Mouse (Mus musculus): Measurements from ENCODE around the gene Baz2a. TPM values are rescaled to one million over a fixed set of nuclear protein-coding genes. Genes with fewer than 3 reads are reported as not detected.
"Not testable (repeated sequence)": the region's sequence is repeated elsewhere in the genome, so short reads cannot be mapped to it uniquely, and the experiment has no call there.

Gene Baz2a
- total RNA-seq, 2 experiments from 2014 or later: 43.6 to 50.3 TPM

- no peak for DNase-seq
These were observed 9.4 kb upstream of the Baz2a start for GRCm38 (mm10) chr10:128081807-128082476.

- no peak for DNase-seq
These were observed 8.9 kb upstream of the Baz2a start for GRCm38 (mm10) chr10:128082477-128082808.

- peak; percentile 94 for DNase-seq
These were observed 8.4 kb upstream of the Baz2a start, which contains the start of gene Atp5b for GRCm38 (mm10) chr10:128082880-128083421. Gene Atp5b (plus strand): TSS chr10:128083273.

DNA sequence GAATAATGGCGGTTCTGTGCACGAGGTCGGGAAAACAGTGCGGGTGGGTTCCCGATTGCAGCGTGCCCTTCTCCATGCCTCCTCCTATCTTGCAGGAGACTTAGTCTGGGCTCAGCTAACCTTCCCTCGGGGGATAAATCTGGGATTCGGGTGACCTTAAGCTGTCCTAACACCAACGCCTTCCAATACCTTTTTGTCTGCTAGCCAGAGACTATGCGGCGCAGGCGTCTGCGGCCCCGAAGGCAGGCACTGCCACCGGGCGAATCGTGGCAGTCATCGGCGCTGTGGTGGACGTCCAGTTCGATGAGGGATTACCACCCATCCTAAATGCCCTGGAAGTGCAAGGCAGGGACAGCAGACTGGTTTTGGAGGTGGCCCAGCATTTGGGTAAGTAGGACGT is 7.7 kb upstream of the Baz2a start:
- DNase-seq: peak; percentile 46 to 50

DNA sequence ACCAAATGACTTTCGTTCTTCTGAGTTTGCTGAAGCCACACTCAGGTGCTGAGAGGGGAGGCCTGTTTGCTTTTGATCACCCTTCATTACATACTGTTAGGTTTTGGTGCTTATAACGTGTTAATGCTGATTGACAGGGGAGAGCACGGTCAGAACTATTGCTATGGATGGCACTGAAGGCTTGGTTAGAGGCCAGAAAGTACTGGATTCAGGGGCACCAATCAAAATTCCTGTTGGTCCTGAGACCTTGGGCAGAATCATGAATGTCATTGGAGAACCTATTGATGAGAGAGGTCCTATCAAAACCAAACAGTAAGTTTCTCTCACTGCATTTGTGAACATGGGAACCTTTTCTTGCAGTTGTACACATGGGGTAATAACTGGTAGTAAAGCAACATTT is 7.2 kb upstream of the Baz2a start:
- DNase-seq: no peak

DNA sequence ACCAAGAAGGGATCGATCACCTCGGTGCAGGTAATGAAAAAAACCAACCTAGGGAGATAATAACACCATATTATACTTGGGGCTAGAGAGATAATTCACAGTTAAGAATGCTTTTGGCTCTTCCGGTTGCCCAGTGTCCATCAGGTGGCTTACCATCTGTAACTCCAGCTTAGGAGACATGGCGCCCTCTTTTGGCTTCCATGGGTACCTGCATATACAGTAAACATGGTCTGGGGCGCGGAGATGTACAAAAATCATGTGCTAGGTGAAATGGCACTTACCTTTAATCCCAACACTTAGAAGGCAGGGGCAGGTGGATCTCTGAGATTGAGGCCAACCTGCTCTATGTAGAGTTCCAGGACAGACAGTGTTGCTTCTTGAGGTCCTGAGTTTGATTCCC is 5.0 kb upstream of the Baz2a start:
- DNase-seq: peak; percentile 14 to 34

- DNase-seq: not testable (repeated sequence)
These were observed 4.2 kb upstream of the Baz2a start for GRCm38 (mm10) chr10:128087216-128087615.

DNA sequence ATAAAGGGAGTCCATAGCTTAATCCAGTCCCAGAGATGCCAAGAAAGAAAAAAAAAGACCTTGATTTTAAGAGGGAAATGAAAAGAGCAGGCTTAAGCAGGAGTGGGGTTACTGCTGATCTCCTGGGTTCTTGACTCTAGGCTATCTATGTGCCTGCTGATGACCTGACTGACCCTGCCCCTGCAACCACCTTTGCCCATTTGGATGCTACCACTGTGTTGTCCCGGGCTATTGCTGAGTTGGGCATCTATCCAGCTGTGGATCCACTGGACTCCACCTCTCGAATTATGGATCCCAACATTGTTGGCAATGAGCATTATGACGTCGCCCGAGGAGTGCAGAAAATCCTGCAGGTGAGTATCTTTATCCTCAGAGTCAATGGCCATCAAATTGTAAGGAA is 3.2 kb upstream of the Baz2a start:
- no peak for DNase-seq

DNA sequence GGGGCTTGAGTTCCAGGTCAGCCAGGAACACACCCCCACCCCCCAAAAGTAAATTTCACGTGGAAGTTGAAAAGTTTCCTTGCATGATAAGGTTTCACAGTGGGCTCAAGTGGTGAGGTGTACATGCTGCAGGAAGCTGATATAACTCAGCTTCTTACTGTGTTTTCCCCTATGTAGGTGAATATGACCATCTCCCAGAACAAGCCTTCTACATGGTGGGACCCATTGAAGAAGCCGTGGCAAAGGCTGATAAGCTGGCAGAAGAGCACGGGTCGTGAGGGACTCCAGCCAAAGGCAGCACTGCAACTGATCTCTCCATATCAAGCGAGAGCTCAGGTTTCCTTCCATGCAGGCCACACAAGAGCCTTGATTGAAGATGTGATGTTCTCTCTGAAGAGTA is 1.5 kb upstream of the Baz2a start:
- DNase-seq: no peak

DNA sequence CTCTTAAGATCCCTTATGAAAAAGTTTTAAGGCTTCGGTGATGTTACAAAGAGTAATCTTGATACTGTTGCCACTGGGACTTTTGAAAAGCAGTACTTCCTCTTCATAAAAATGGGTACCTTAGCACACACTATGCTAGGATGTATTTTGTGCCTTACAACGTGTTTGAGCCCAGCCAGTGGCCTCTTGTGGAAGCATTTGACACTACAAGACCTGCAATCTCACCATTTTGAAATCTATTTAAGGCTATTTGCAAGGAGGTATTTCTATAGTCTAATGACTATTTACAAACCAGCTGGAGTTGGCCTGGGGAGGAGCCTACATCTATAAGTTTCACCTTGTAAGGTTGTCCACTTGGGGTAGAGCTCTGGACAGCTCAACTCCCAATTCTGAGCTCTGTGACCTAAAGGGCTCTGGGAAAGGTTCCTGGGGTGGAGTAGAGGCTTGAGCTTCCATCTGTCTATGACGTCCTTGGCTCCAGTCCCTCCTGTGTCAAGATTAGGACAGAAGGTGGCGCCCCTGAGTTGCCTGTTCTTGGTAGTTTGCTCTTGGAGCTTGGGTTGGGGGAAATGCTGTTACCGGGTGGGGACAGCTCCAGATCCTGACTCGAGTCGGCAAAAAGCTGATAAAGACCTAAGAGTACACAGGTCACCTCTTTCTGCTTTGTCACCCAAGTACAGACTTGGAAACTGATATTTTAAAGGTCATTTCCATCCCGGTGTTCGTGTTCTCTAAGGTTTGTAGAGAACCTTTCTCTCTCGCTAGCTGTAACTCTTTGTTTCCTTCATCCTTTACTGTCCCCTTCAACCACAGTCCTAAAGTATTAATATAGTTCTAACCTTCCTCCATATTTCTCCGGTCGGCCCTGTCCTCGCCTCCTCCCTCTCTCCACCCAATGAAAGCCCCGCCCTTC is 470 bp upstream of the Baz2a start:
- DNase-seq: peak; percentile 87 to 90

GRCm38 (mm10) chr10:128092506-128093495 is 1.4 kb downstream of the Baz2a start:
- DNase-seq: peak; percentile 91 to 95

DNA sequence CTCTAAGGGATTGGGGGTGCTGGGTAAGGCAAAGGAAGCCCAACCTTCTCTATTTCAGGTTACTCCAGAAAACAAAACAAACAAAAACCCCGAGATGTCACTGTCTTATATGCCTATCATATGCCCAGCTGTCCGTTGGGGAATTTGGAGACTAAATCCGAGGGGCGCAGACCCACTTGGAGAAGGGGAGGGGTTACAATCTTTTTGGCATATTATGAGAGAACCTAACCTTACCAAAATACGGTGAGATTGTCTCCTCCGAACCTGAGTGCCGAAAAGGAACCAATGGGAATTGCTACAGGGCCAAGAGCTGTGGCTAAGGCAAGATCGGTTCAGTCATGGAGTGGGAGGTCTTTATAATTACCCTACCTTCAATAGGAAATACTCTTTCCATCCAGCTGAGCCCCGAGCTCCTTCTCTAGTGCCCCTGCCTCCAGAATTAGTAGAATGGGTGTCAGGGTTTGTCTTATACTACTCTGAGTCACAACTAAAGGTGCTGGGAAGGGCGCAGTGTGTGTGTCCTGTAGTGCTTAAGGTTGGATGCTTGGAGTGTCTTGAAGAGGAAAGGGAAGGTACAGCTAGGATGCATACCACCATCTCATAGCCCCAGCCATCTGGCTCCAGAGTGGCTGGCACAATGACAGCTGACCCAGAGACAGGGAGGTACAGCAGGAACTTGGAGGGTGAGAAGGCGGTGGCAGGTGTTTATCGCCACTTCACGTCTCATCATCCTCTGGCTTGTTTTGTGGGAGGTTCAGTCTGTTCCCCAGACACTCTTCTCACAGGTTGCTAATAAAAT is 2.3 kb downstream of the Baz2a start:
- peak; percentile 24 to 38 for DNase-seq

GRCm38 (mm10) chr10:128094340-128094968 is 3.1 kb downstream of the Baz2a start:
- DNase-seq: peak; percentile 95

DNA sequence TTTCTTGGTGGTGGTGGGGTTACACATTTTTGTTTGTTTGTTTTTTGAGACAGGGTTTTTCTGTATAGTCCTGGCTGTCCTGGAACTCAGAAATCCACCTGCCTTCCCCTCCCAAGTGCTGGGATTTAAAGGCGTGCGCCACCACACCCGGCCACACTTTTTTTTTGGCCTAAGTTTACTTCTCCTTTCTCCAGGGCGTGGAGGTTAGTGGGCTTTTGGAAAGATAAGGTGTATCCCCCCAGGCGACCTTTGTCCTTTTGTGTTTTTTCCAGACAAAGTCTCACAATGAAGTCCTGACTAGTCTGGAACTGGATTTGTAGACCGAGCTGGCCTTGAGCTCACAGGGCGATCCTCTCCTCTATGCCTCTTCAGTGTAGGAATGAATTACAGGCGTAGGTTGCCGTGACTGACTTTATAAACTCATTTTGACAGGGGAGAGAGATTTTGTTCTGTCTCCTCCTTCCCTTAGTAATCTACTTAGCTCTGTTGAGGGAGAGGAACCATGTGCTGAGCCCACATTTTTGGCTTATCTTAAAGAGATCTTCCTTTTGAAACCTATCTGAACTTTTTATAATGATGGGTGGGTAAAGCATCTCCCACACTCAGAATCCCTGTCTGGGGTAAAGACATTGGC is 3.7 kb downstream of the Baz2a start:
- DNase-seq: no peak

DNA sequence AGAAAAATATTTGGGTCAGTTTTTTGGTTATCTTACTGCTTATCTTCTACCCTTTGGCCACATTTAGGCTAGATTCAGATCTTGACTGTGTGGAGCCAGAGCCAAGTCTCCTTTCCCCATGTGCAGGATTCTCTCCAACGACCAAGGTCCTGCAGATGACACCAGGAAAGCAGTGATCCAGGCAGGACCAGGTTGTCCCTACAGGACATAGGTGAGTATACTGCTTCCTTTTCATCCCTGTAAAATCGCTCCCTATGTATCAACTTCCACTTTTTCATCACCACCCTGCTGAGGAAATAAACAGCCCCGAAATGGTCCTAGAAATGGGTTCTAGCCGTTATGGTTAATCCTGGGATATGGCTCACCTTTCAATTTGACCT is 4.9 kb downstream of the Baz2a start:
- no peak for DNase-seq

- peak; percentile 90 to 93 for DNase-seq
These were observed 5.6 kb downstream of the Baz2a start for GRCm38 (mm10) chr10:128096693-128097586.

DNA sequence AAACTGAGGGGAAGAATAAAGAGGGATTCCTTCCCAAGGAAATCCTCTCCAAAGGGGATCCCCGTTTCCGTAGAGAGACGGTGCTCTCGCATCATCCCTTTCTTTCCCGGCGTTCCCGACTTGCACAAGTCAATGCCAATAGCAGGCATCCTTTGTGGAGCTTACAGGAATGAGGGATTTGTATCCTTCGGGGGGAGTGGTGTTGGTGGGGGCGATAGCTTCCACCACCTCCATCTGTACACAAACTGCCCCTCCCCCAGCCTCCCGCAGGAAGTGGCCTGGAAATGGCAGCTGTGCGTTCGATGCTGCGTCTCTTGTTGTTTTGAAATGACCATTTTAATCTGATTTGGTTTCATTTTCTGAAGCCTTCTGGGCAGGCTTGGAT is 6.2 kb downstream of the Baz2a start:
- peak; percentile 69 to 86 for DNase-seq

DNA sequence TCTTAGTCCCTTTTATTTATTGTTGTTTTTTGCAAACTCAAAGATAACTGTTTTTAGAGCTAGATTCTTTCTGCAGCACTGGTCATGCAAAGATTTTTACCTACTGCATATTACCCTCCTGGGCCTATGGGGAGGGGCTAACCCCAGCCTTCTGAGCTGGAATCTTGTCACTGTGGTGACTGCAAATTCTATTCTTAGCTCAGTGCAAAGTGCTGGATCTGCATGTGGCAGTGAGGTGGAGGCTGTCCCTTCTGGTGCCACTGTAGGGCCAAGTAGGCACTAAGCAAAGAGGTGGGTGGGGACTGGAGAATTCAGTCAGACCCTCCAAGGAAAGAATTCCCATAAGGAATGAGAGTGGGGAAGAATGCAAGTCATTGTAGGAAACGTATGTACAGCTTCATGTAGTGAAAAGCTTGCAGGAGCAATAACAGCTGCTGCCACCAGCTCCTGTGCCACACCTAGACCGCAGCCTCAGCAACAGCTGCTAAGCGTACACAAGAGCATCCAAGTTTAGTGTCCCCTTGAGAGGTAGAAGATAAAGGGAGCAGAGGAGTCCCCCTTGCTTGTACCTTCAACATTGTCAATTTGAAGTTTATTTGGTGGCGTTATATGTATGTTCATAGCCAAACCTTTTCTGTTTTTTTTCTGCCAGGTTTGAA is 18.9 kb downstream of the Baz2a start:
- no peak for DNase-seq
